Mouse (Mus musculus) ES-Bruce4 (cell line): ENCODE measurements around the gene Mr1. TPM values are rescaled to one million over a fixed set of nuclear protein-coding genes. Genes with fewer than 3 reads are reported as not detected.
A peak's percentile ranks its signal among the peaks of the same experiment; 100 is the strongest.

ENCODE experiments used
- H3K27ac ChIP-seq: 2 replicates; pipeline ENCODE4 v1.5.1; 2012; ENCODE audit warnings: low read length, inconsistent platforms; ENCODE audit not compliant: insufficient read depth
- H3K27me3 ChIP-seq: 2 replicates; pipeline ENCODE4 v1.6.1; 2012; ENCODE audit warnings: mild to moderate bottlenecking, low read length, inconsistent platforms; ENCODE audit not compliant: control insufficient read depth, poor library complexity, insufficient read depth, severe bottlenecking
- H3K36me3 ChIP-seq: 2 replicates; pipeline ENCODE4 v1.6.1; 2012; ENCODE audit warnings: inconsistent platforms, mild to moderate bottlenecking, low read length, moderate library complexity; ENCODE audit not compliant: control insufficient read depth, poor library complexity, insufficient read depth, severe bottlenecking
- H3K4me1 ChIP-seq: one replicate; pipeline ENCODE4 v1.8.1; 2011; ENCODE audit warnings: low read length; ENCODE audit not compliant: control insufficient read depth, insufficient read depth
- H3K4me3 ChIP-seq: 2 replicates; pipeline ENCODE4 v1.5.1; 2011; ENCODE audit warnings: low read depth, mild to moderate bottlenecking, low read length
- H3K9ac ChIP-seq: 2 replicates; pipeline ENCODE4 v1.6.1; 2012; ENCODE audit warnings: low read depth, mild to moderate bottlenecking, inconsistent platforms; ENCODE audit not compliant: poor library complexity, severe bottlenecking
- H3K9me3 ChIP-seq: replicated peaks from 2 replicates; pipeline ENCODE4 v1.6.1; 2012; ENCODE audit warnings: mild to moderate bottlenecking, low read length, inconsistent platforms; ENCODE audit not compliant: control insufficient read depth, poor library complexity, insufficient read depth, severe bottlenecking
- CTCF ChIP-seq: IDR thresholded peaks from one replicate; pipeline ENCODE4 v1.8.1; 2011; ENCODE audit warnings: low read depth, low read length
- EP300 ChIP-seq: IDR thresholded peaks from 2 replicates; pipeline ENCODE4 v1.6.1; 2011; ENCODE audit warnings: low read depth, low read length; ENCODE audit not compliant: insufficient read depth
- POLR2A ChIP-seq: IDR thresholded peaks from one replicate; pipeline ENCODE4 v1.8.1; 2011; ENCODE audit warnings: low read length; ENCODE audit not compliant: insufficient read depth
- polyA plus RNA-seq: library from polyadenylated mRNA; stranded (reverse); fragments of >200 nt; gene quantifications from 2 replicates; pipeline ENCODE4 v1.2.4, GENCODE M21; 2011; ENCODE audit warnings: low read depth; ENCODE audit not compliant: missing spikeins, insufficient read depth, insufficient read length

Gene Mr1
- polyA plus RNA-seq, 1 experiment, result 1.1 TPM

DNA sequence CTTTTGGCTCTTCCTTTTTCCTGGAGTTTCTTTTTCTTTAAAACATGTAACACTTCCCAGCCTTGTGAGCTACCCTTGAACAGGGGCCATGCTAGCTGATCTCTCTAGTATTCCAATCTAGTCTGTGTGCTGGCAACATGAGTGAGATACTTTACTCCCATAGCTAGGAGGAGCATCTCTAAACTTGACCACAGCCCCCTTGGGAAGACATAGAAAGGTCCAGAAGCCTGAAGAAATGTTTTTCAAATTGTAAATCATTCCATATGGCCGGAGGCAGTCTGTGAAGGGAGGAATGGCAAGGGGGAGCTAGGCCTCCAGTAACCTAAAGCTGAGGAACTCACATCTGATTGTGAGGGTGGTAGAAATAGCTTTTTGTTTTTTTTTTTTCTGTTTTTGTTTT lies 55.9 kb downstream of the Mr1 start:
- no peak for TF ChIP-seq EP300
- TF ChIP-seq CTCF, result no peak
- TF ChIP-seq POLR2A, result no peak
- no peak overlapping the region for H3K4me3 ChIP-seq
- H3K9me3 ChIP-seq, result no peaks in the 10 kb centered on the region
- no peaks in the 10 kb centered on the region; the same call in 1 of the 2 replicates for H3K27me3 ChIP-seq
- no peak overlapping the region for H3K27ac ChIP-seq
- H3K4me1 ChIP-seq, result peaks cover 4% of the 10 kb centered on the region
- H3K9ac ChIP-seq, result no peak overlapping the region
- H3K36me3 ChIP-seq, result no peaks in the 10 kb centered on the region

- no peak for TF ChIP-seq CTCF
- H3K9ac ChIP-seq, result no peak overlapping the region
These were observed 56.3 kb downstream of the Mr1 start for GRCm38 (mm10) chr1:155090327-155090726.

GRCm38 (mm10) chr1:155088847-155089603 lies 57.6 kb downstream of the Mr1 start:
- peaks cover 4% of the 10 kb centered on the region for H3K4me1 ChIP-seq

More at GRCm38 (mm10) chr1:155090327-155090726, 56.3 kb downstream of the Mr1 start:
- no peaks in the 10 kb centered on the region for H3K9me3 ChIP-seq
- peaks cover 4% of the 10 kb centered on the region for H3K4me1 ChIP-seq
- H3K27ac ChIP-seq, result no peak overlapping the region
- H3K27me3 ChIP-seq, result no peaks in the 10 kb centered on the region; the same call in 1 of the 2 replicates
- no peak overlapping the region for H3K4me3 ChIP-seq
- H3K36me3 ChIP-seq, result no peaks in the 10 kb centered on the region

GRCm38 (mm10) chr1:155088046-155088445 lies 58.6 kb downstream of the Mr1 start:
- H3K4me3 ChIP-seq, result no peak overlapping the region
- H3K27ac ChIP-seq, result no peak overlapping the region
- H3K4me1 ChIP-seq, result peaks cover 3% of the 10 kb centered on the region
- H3K36me3 ChIP-seq, result no peaks in the 10 kb centered on the region
- no peak for TF ChIP-seq CTCF
- TF ChIP-seq EP300, result no peak
- TF ChIP-seq POLR2A, result no peak
- H3K27me3 ChIP-seq, result peaks cover 4% of the 10 kb centered on the region; the same call in 1 of the 2 replicates
- H3K9me3 ChIP-seq, result no peaks in the 10 kb centered on the region
- H3K9ac ChIP-seq, result no peak overlapping the region

More at GRCm38 (mm10) chr1:155088847-155089603, 57.6 kb downstream of the Mr1 start:
- Histone ChIP-seq H3K9me3 (no peaks in the 10 kb centered on the region), H3K27ac (no peak overlapping the region), H3K36me3 (no peaks in the 10 kb centered on the region), H3K9ac (no peak overlapping the region), H3K4me3 (no peak overlapping the region), H3K27me3 (peaks cover 4% of the 10 kb centered on the region; the same call in 1 of the 2 replicates)
- TF ChIP-seq CTCF (no peak), POLR2A (no peak), EP300 (no peak)

DNA sequence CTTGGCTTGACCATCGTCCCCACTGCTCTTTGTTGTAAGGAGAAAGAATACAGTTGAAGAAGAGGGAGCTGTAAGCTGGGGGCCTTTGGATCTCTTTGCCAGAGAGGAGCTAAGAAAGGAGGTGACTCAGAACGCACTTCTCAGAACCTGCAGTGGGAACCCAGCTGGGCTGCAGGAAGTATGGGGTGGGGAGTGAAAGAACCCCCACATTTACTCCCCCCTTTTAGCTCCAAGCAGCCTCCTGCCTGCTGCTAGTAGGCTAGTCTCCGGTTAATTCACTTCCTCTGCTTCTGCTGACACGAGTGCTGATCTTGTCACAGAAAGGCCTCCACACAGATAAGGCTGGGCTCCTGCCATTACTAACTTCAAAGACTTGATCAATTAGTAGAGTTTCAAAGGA lies 59.7 kb downstream of the Mr1 start:
- TF ChIP-seq EP300, result no peak
- no peak overlapping the region for H3K9ac ChIP-seq
- H3K27me3 ChIP-seq, result peaks cover 4% of the 10 kb centered on the region; the same call in 1 of the 2 replicates
- H3K27ac ChIP-seq, result peak overlapping the region; percentile 45
- no peaks in the 10 kb centered on the region for H3K36me3 ChIP-seq
- no peak overlapping the region for H3K4me3 ChIP-seq
- H3K9me3 ChIP-seq, result no peaks in the 10 kb centered on the region
- peaks cover 3% of the 10 kb centered on the region for H3K4me1 ChIP-seq

GRCm38 (mm10) chr1:155086416-155086815 lies 60.2 kb downstream of the Mr1 start:
- no peak overlapping the region for H3K4me3 ChIP-seq
- H3K4me1 ChIP-seq, result peaks cover under 1% of the 10 kb centered on the region
- H3K27ac ChIP-seq, result peak overlapping the region; percentile 45; the same call in 1 of the 2 replicates
- H3K9ac ChIP-seq, result no peak overlapping the region
- H3K27me3 ChIP-seq, result peaks cover 4% of the 10 kb centered on the region; the same call in 1 of the 2 replicates
- TF ChIP-seq POLR2A (no peak), EP300 (peak; percentile 83), CTCF (no peak)
- no peaks in the 10 kb centered on the region for H3K9me3 ChIP-seq
- H3K36me3 ChIP-seq, result no peaks in the 10 kb centered on the region
